ENCODE assay signal across 21 mouse cellular contexts in the genomic region with DNA sequence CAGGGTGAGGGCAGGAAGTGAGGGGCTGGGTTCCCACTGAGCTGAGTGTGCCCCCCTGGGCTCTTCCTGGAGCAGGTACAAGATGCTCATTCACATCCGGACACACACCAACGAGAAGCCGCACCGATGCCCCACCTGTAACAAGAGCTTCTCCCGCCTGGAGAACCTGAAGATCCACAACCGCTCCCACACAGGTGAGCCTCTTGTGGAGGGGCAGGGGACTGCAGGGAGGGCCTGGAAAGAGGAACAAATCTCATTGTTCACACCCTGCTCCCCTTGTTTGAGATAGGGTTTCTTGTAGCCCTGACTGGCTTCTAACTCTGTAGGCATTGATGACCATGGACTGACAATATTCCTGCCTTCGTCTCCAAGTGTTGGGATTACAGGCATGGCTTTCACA. TPM values are rescaled to one million over a fixed set of nuclear protein-coding genes. Genes with fewer than 3 reads are reported as not detected.
DNase-seq lines count a peak whose midpoint lies in the region; ATAC-seq and TF ChIP-seq lines count a peak whose summit lies in the region.
"Had no signal": no experiment of that assay in that cellular context is flagged by ENCODE, and none has a peak within 500 bp of the region (broad histone marks: within the 10 kb centered on the region; RNA-seq: fewer than 3 reads in every experiment).

No protein-coding gene starts in this region.

- no peaks in the 10 kb centered on the region for H3K36me3 ChIP-seq in heart, adult 2 months (ENCODE audit: control insufficient read depth, insufficient read depth, low read length)
- peaks cover 96% of the 10 kb centered on the region for H3K36me3 ChIP-seq in E14TG2a.4 (ENCODE audit: insufficient read depth, low read length)

- no peak overlapping the region for H3K9ac ChIP-seq in heart, adult 2 months (ENCODE audit: low read depth, low read length)
- H3K9ac ChIP-seq: embryonic facial prominence, embryonic 13.5 days; forebrain, embryonic 15.5 days; heart, embryonic 13.5 days; limb, embryonic 13.5 days had no signal

- DNase-seq in heart, adult 2 months, result no peak
- no peak for DNase-seq in heart, adult 11 months
- DNase-seq in left cerebral cortex, adult 2 months (ENCODE audit: extremely low spot score in 1 of 2, low spot score in 2 of 2), result no peak
- DNase-seq in left cerebral cortex, postnatal 36 days (ENCODE audit: low spot score in 2 of 2), result no peak
- DNase-seq: adrenal gland, postnatal 10 days; cerebellum, adult 11 months; cerebellum, postnatal 10 days; heart, postnatal 36 days; kidney, adult 18-20 months; layer of hippocampus, adult 9-11 months; lung, postnatal 36 days; right cerebral cortex, postnatal 4 days had no signal

- peaks cover 8% of the 10 kb centered on the region for H3K4me1 ChIP-seq in heart, adult 2 months (ENCODE audit: control insufficient read depth, insufficient read depth, low read length)
- H3K4me1 ChIP-seq in E14TG2a.4 (replicated peaks; ENCODE audit: low read depth, low read length), result peaks cover 78% of the 10 kb centered on the region
- H3K4me1 ChIP-seq in cortical plate, adult 2 months (ENCODE audit: control insufficient read depth, insufficient read depth, low read length), result peaks cover 3% of the 10 kb centered on the region; the same call in 1 of the 2 replicates

- H3K4me3 ChIP-seq in heart, adult 2 months, result no peak overlapping the region
- H3K4me3 ChIP-seq in left cerebral cortex, adult 2 months, result no peak overlapping the region
- H3K4me3 ChIP-seq in E14TG2a.4 (replicated peaks; ENCODE audit: low read length), result no peak overlapping the region; the same call in 1 of the 2 replicates
- no peak overlapping the region for H3K4me3 ChIP-seq in cortical plate, adult 2 months (ENCODE audit: insufficient read depth, low read length)
- H3K4me3 ChIP-seq: embryonic facial prominence, embryonic 13.5 days; forebrain, embryonic 15.5 days; heart, embryonic 13.5 days; limb, embryonic 13.5 days had no signal

- H3K9me3 ChIP-seq in E14TG2a.4 (ENCODE audit: low read length), result no peaks in the 10 kb centered on the region
- H3K9me3 ChIP-seq: embryonic facial prominence, embryonic 13.5 days; forebrain, embryonic 15.5 days; heart, embryonic 13.5 days; limb, embryonic 13.5 days had no signal

- no peaks in the 10 kb centered on the region for H3K79me2 ChIP-seq in heart, adult 2 months (replicated peaks; ENCODE audit: control insufficient read depth, insufficient read depth, low read length)

- intact Hi-C loops in heart, adult 2 months (cut with DNase I), result no loop called here
- intact Hi-C loops in left cerebral cortex, adult 2 months (cut with DNase I), result no loop called here
- intact Hi-C loops in left cerebral cortex, postnatal 36 days (cut with DNase I), result no loop called here

- no peak overlapping the region for H3K27ac ChIP-seq in heart, adult 2 months
- H3K27ac ChIP-seq in left cerebral cortex, adult 2 months, result no peak overlapping the region
- no peak overlapping the region for H3K27ac ChIP-seq in cortical plate, adult 2 months (ENCODE audit: insufficient read depth, low read length)
- H3K27ac ChIP-seq: embryonic facial prominence, embryonic 13.5 days; forebrain, embryonic 15.5 days; heart, embryonic 13.5 days; limb, embryonic 13.5 days had no signal

- WGBS in heart, adult 2 months, result 95% methylated on average over 7 of the region's 7 CpGs

- TF ChIP-seq CTCF in heart, adult 2 months (IDR thresholded peaks at IDR 0.05), result peak; percentile 23
- TF ChIP-seq CTCF in left cerebral cortex, adult 2 months (IDR thresholded peaks at IDR 0.05), result peak; percentile 25; the same call in 1 of the 2 replicates
- peak; percentile 78 for TF ChIP-seq CTCF in E14TG2a.4 (conservative IDR thresholded peaks at IDR 0.05; ENCODE audit: low read length)
- 0 out of 2 replicates have a peak, but pooled peaks have one; percentile 5 for TF ChIP-seq CTCF in cortical plate, adult 2 months (IDR thresholded peaks at IDR 0.05; ENCODE audit: extremely low read depth, insufficient read depth, low read length)

- no peak for ATAC-seq in megakaryocyte progenitor cell, adult 5-6 weeks (replicated peaks; ENCODE audit: poor library complexity)
- ATAC-seq: CD4-positive, CD25-positive, alpha-beta regulatory T cell, adult 4 months; forebrain, embryonic 15.5 days; hindbrain, embryonic 16.5 days had no signal

- TF ChIP-seq POLR2A in heart, adult 2 months (IDR thresholded peaks at IDR 0.05; ENCODE audit: insufficient read depth, low read depth, low read length), result no peak
- no peak for TF ChIP-seq POLR2A in cortical plate, adult 2 months (IDR thresholded peaks at IDR 0.05; ENCODE audit: extremely low read depth, insufficient read depth, low read length)

- H3K27me3 ChIP-seq in heart, adult 2 months (ENCODE audit: control insufficient read depth, insufficient read depth, low read length), result no peaks in the 10 kb centered on the region
- H3K27me3 ChIP-seq in E14TG2a.4 (ENCODE audit: insufficient read depth, low read length), result no peaks in the 10 kb centered on the region
- H3K27me3 ChIP-seq: embryonic facial prominence, embryonic 13.5 days; forebrain, embryonic 15.5 days; heart, embryonic 13.5 days; limb, embryonic 13.5 days had no signal

- no peak for TF ChIP-seq EP300 in heart, adult 2 months (IDR thresholded peaks at IDR 0.05; ENCODE audit: insufficient read depth, low read depth, low read length)

RNA-seq across cellular contexts. Expression of gene Pam16, which starts 13.1 kb away (rescaled TPM):
- total RNA-seq in heart, adult 2 months (2021), result 100 to 1,000 TPM; 119 to 165 TPM
- 36.3 and 39.4 TPM in 2 replicates for polyA plus RNA-seq in heart, adult 2 months (2012; rRNA removed)
- 10 to 100 TPM; 78.1 to 94.1 TPM for total RNA-seq in left cerebral cortex, adult 2 months (2021)
- total RNA-seq in left cerebral cortex, postnatal 36 days (2021), result 10 to 100 TPM; 75.3 to 86.0 TPM
- 99.3 and 101 TPM in 2 replicates for polyA plus RNA-seq in cortical plate, adult 2 months (2012; rRNA removed)
- 74.0 and 86.1 TPM in 2 replicates for total RNA-seq in megakaryocyte progenitor cell, adult 5-6 weeks (2015)
- total RNA-seq in megakaryocyte progenitor cell, adult 5-6 weeks (2017), result 19.1 and 35.2 TPM in 2 replicates

RNA-seq across cellular contexts. Expression of gene Glis2, which starts 17.2 kb away (rescaled TPM):
- total RNA-seq in heart, adult 2 months (2021), result 10 to 100 TPM; 10.0 to 11.1 TPM
- polyA plus RNA-seq in heart, adult 2 months (2012; rRNA removed), result 17.3 and 23.8 TPM in 2 replicates
- 10 to 100 TPM; 12.9 to 16.2 TPM for total RNA-seq in left cerebral cortex, adult 2 months (2021)
- 10 to 100 TPM; 12.0 to 13.2 TPM for total RNA-seq in left cerebral cortex, postnatal 36 days (2021)
- polyA plus RNA-seq in cortical plate, adult 2 months (2012; rRNA removed), result 17.3 and 22.1 TPM in 2 replicates
- 1.1 and 1.5 TPM in 2 replicates for total RNA-seq in megakaryocyte progenitor cell, adult 5-6 weeks (2015)
- 0.64 and 1.1 TPM in 2 replicates for total RNA-seq in megakaryocyte progenitor cell, adult 5-6 weeks (2017)

RNA-seq across cellular contexts. Expression of gene Vasn, which starts 28.1 kb away (rescaled TPM):
- total RNA-seq in heart, adult 2 months (2021), result 10 to 100 TPM in 1 of 2 experiments, 1 to 10 TPM in 1; 9.2 to 10.5 TPM
- 23.9 and 24.2 TPM in 2 replicates for polyA plus RNA-seq in heart, adult 2 months (2012; rRNA removed)
- 10 to 100 TPM; 11.5 to 13.1 TPM for total RNA-seq in left cerebral cortex, adult 2 months (2021)
- 10 to 100 TPM in 1 of 2 experiments, 1 to 10 TPM in 1; 9.8 to 11.2 TPM for total RNA-seq in left cerebral cortex, postnatal 36 days (2021)
- polyA plus RNA-seq in cortical plate, adult 2 months (2012; rRNA removed), result 10.1 and 11.2 TPM in 2 replicates
- total RNA-seq in megakaryocyte progenitor cell, adult 5-6 weeks (2015), result 0.07 and 0.49 TPM in 2 replicates
- 0.17 and 0.34 TPM in 2 replicates for total RNA-seq in megakaryocyte progenitor cell, adult 5-6 weeks (2017)

RNA-seq across cellular contexts. Expression of gene Dnaja3, which starts 28.1 kb away (rescaled TPM):
- total RNA-seq in heart, adult 2 months (2021), result 100 to 1,000 TPM; 138 to 150 TPM
- 80.8 and 104 TPM in 2 replicates for polyA plus RNA-seq in heart, adult 2 months (2012; rRNA removed)
- 10 to 100 TPM; 56.9 to 62.2 TPM for total RNA-seq in left cerebral cortex, adult 2 months (2021)
- 10 to 100 TPM; 59.4 to 66.5 TPM for total RNA-seq in left cerebral cortex, postnatal 36 days (2021)
- 48.8 and 50.6 TPM in 2 replicates for polyA plus RNA-seq in cortical plate, adult 2 months (2012; rRNA removed)
- total RNA-seq in megakaryocyte progenitor cell, adult 5-6 weeks (2015), result 24.6 and 26.3 TPM in 2 replicates
- 59.5 and 71.1 TPM in 2 replicates for total RNA-seq in megakaryocyte progenitor cell, adult 5-6 weeks (2017)

RNA-seq across cellular contexts. Expression of gene Tfap4, which starts 52.0 kb away (rescaled TPM):
- total RNA-seq in heart, adult 2 months (2021), result 1 to 10 TPM; 3.2 to 3.4 TPM
- polyA plus RNA-seq in heart, adult 2 months (2012; rRNA removed), result 2.4 and 2.9 TPM in 2 replicates
- 1 to 10 TPM; 2.9 to 4.3 TPM for total RNA-seq in left cerebral cortex, adult 2 months (2021)
- total RNA-seq in left cerebral cortex, postnatal 36 days (2021), result 1 to 10 TPM; 3.3 TPM
- 3.9 and 5.0 TPM in 2 replicates for polyA plus RNA-seq in cortical plate, adult 2 months (2012; rRNA removed)
- 37.1 and 41.2 TPM in 2 replicates for total RNA-seq in megakaryocyte progenitor cell, adult 5-6 weeks (2015)
- 42.0 and 53.9 TPM in 2 replicates for total RNA-seq in megakaryocyte progenitor cell, adult 5-6 weeks (2017)

Comparison
In these comparisons a context has a peak if more than half of its experiments do, and no peak if none do; other contexts are left out.
1. CTCF ChIP-seq: peak in every context shown above with its lines; median percentile 78 in E14TG2a.4; 25 in left cerebral cortex, adult 2 months; 23 in heart, adult 2 months; 5 in cortical plate, adult 2 months.
2. RNA of gene Glis2, which starts 17.2 kb away (total RNA-seq): 12.9 to 16.2 TPM in left cerebral cortex, adult 2 months, 12.0 to 13.2 TPM in left cerebral cortex, postnatal 36 days and 10.0 to 11.1 TPM in heart, adult 2 months; 0.64 to 1.5 TPM in megakaryocyte progenitor cell, adult 5-6 weeks; every median in the first group is over 4 times any median in the second.
3. RNA of gene Vasn, which starts 28.1 kb away (total RNA-seq): 11.5 to 13.1 TPM in left cerebral cortex, adult 2 months, 9.8 to 11.2 TPM in left cerebral cortex, postnatal 36 days and 9.2 to 10.5 TPM in heart, adult 2 months; 0.07 to 0.49 TPM in megakaryocyte progenitor cell, adult 5-6 weeks; every median in the first group is over 4 times any median in the second.